Comparison of ENCODE assay signal across 9 mouse cellular contexts in the genomic region with DNA sequence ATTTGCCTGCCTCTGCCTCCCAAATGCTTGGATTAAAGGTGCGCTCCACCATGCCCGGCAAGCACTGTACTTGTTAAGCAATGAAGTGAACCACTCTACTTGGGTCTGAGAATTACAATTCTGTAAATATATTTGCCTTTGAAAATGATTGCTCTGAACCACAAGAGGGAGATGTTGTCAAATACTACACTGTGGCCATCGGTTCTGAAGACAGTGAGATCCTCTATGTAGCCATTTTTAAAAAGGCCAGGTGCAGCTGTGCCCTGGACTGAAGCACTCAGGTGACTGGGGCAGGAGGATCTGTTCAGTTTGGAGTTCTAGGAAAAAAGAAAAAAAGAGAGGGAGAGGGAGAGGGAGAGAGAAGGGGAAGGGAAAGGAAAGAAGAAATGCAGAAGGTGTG. TPM values are rescaled to one million over a fixed set of nuclear protein-coding genes. Genes with fewer than 3 reads are reported as not detected.
DNase-seq lines count a peak whose midpoint lies in the region; ATAC-seq and TF ChIP-seq lines count a peak whose summit lies in the region.
"Had no signal": no experiment of that assay in that cellular context is flagged by ENCODE, and none has a peak within 500 bp of the region (broad histone marks: within the 10 kb centered on the region; RNA-seq: fewer than 3 reads in every experiment).

No protein-coding gene starts in this region.

- no peak overlapping the region for H3K27ac ChIP-seq in kidney, postnatal 0 days
- no peak overlapping the region for H3K27ac ChIP-seq in kidney, embryonic 14.5 days (ENCODE audit: low read depth, low read length)

- no peak overlapping the region for H3K9ac ChIP-seq in kidney, postnatal 0 days (ENCODE audit: low read depth, low read length)
- no peak overlapping the region for H3K9ac ChIP-seq in kidney, embryonic 14.5 days (ENCODE audit: low read depth, low read length)

- peak; percentile 89 for DNase-seq in kidney, postnatal 0 days (ENCODE audit: low spot score)
- peak; percentile 65 for DNase-seq in lung, postnatal 36 days
- DNase-seq in right cerebral cortex, postnatal 4 days = no peak
- no peak for DNase-seq in cerebellum, postnatal 10 days
- DNase-seq in gastrocnemius, adult 8-10 months (ENCODE audit: low spot score in 2 of 2) = no peak
- DNase-seq: right cerebral cortex, postnatal 14 days had no signal

- ATAC-seq in kidney, postnatal 0 days (replicated peaks; ENCODE audit: low FRiP score, low read depth) = peak; percentile 35; the same call in 1 of the 2 replicates
- no peak for ATAC-seq in kidney, embryonic 14.5 days (ENCODE audit: low FRiP score, low TSS enrichment)
- peak; percentile 75 for ATAC-seq in CD4-positive, CD25-positive, alpha-beta regulatory T cell, adult 4 months
- peak; percentile 46 for ATAC-seq in activated CD4-positive, CD25-positive, alpha-beta regulatory T cell, adult 4 months

- H3K9me3 ChIP-seq in kidney, postnatal 0 days (replicated peaks; ENCODE audit: low read length) = no peaks in the 10 kb centered on the region
- no peaks in the 10 kb centered on the region for H3K9me3 ChIP-seq in kidney, embryonic 14.5 days (ENCODE audit: control insufficient read depth, low read length)

- no peak overlapping the region for H3K4me2 ChIP-seq in kidney, postnatal 0 days (ENCODE audit: low read length)
- H3K4me2 ChIP-seq in kidney, embryonic 14.5 days (replicated peaks; ENCODE audit: low read depth, low read length) = no peak overlapping the region

- no peak overlapping the region for H3K4me3 ChIP-seq in kidney, postnatal 0 days (replicated peaks; ENCODE audit: low read depth, low read length)
- H3K4me3 ChIP-seq in kidney, embryonic 14.5 days (ENCODE audit: low read length) = no peak overlapping the region

- TF ChIP-seq CTCF in kidney, postnatal 0 days (IDR thresholded peaks at IDR 0.05; ENCODE audit: low read depth) = peak; percentile 85

- 65% methylated on average over 3 of the region's 3 CpGs for WGBS in kidney, postnatal 0 days
- WGBS in kidney, embryonic 14.5 days = 71% methylated on average over 3 of the region's 3 CpGs

- no peaks in the 10 kb centered on the region for H3K27me3 ChIP-seq in kidney, postnatal 0 days (ENCODE audit: insufficient read depth, low read length)
- no peaks in the 10 kb centered on the region for H3K27me3 ChIP-seq in kidney, embryonic 14.5 days (ENCODE audit: control insufficient read depth, insufficient read depth, low read length)

- H3K36me3 ChIP-seq in kidney, postnatal 0 days (ENCODE audit: insufficient read depth, low read length) = no peaks in the 10 kb centered on the region
- H3K36me3 ChIP-seq in kidney, embryonic 14.5 days (ENCODE audit: control insufficient read depth, insufficient read depth, low read length) = no peaks in the 10 kb centered on the region

- H3K4me1 ChIP-seq in kidney, postnatal 0 days (replicated peaks; ENCODE audit: insufficient read depth, low read length) = no peaks in the 10 kb centered on the region
- peaks cover 16% of the 10 kb centered on the region for H3K4me1 ChIP-seq in kidney, embryonic 14.5 days (ENCODE audit: control insufficient read depth, insufficient read depth, low read length)

RNA-seq across cellular contexts. Expression of a gene that starts 23.6 kb away (rescaled TPM):
- 8.4 and 8.5 TPM in 2 replicates for polyA plus RNA-seq in kidney, postnatal 0 days (2015; fragmentation: Nextera tagmentation; extraction: Ambion mirVana)
- 11.3 and 13.4 TPM in 2 replicates for polyA plus RNA-seq in kidney, embryonic 14.5 days (2014; fragmentation: Nextera tagmentation; extraction: Ambion mirVana)
- 1 to 10 TPM; 4.0 to 6.7 TPM for polyA plus RNA-seq in CD4-positive, CD25-positive, alpha-beta regulatory T cell, adult 4 months (2017; shearing (Covaris generic))
- 1 to 10 TPM; 5.7 to 5.9 TPM for polyA plus RNA-seq in activated CD4-positive, CD25-positive, alpha-beta regulatory T cell, adult 4 months (2017; shearing (Covaris generic))
- total RNA-seq in gastrocnemius, adult 8-10 months (2022) = 1 to 10 TPM; 6.3 to 7.1 (median 6.7) TPM

RNA-seq across cellular contexts. Expression of a gene that starts 23.8 kb away (rescaled TPM):
- polyA plus RNA-seq in kidney, postnatal 0 days (2015; fragmentation: Nextera tagmentation; extraction: Ambion mirVana) = 50.8 and 55.8 TPM in 2 replicates
- polyA plus RNA-seq in kidney, embryonic 14.5 days (2014; fragmentation: Nextera tagmentation; extraction: Ambion mirVana) = 46.0 and 56.1 TPM in 2 replicates
- polyA plus RNA-seq in CD4-positive, CD25-positive, alpha-beta regulatory T cell, adult 4 months (2017; shearing (Covaris generic)) = 10 to 100 TPM; 58.9 to 62.5 TPM
- polyA plus RNA-seq in activated CD4-positive, CD25-positive, alpha-beta regulatory T cell, adult 4 months (2017; shearing (Covaris generic)) = 10 to 100 TPM; 40.2 to 56.5 TPM
- 10 to 100 TPM; 17.3 to 27.4 (median 20.1) TPM for total RNA-seq in gastrocnemius, adult 8-10 months (2022)

Comparison
In these comparisons a context has a peak if more than half of its experiments do, and no peak if none do; other contexts are left out.
1. DNase-seq: peak in kidney, postnatal 0 days (single experiment) and lung, postnatal 36 days (single experiment); none in right cerebral cortex, postnatal 4 days (single experiment), cerebellum, postnatal 10 days (0 of 2) and gastrocnemius, adult 8-10 months (0 of 2).